Mouse (Mus musculus) midbrain, postnatal 0 days (tissue): ENCODE data around the gene Sept9. TPM values are rescaled to one million over a fixed set of nuclear protein-coding genes. Genes with fewer than 3 reads are reported as not detected.

Experiments
- ATAC-seq: fragments of 200-750 bp; cut with Nextera tagmentation; 2 replicates; pipeline ENCODE4 v1.8.0; 2017; ENCODE audit warnings: moderate number of reproducible peaks, mild to moderate bottlenecking, moderate TSS enrichment, moderate library complexity; ENCODE audit not compliant: low FRiP score
- DNase-seq: peaks from one replicate; pipeline ENCODE4 v3.0.0-alpha.2; 2015; ENCODE audit warnings: low spot score
- H3K27ac ChIP-seq: fragments of 300-500 bp; sonication (generic); 2 replicates; pipeline ENCODE4 v1.5.1; 2014; ENCODE audit warnings: low read depth, mild to moderate bottlenecking, low read length, mixed read lengths
- H3K27me3 ChIP-seq: fragments of 300-500 bp; sonication (generic); 2 replicates; pipeline ENCODE4 v1.6.1; 2014; ENCODE audit warnings: low read length, control low read depth, mixed read lengths; ENCODE audit not compliant: insufficient read depth
- H3K36me3 ChIP-seq: fragments of 300-500 bp; sonication (generic); 2 replicates; pipeline ENCODE4 v1.6.1; 2014; ENCODE audit warnings: low read length, control low read depth, mixed read lengths; ENCODE audit not compliant: insufficient read depth
- H3K4me1 ChIP-seq: fragments of 300-500 bp; sonication (generic); 2 replicates; pipeline ENCODE4 v1.6.1; 2014; ENCODE audit warnings: mild to moderate bottlenecking, control low read depth, antibody characterized with exemption, low read length, mixed read lengths; ENCODE audit not compliant: insufficient read depth
- H3K4me2 ChIP-seq: fragments of 300-500 bp; sonication (generic); 2 replicates; pipeline ENCODE4 v1.6.1; 2014; ENCODE audit warnings: low read depth, mild to moderate bottlenecking, low read length, mixed read lengths; ENCODE audit not compliant: poor library complexity, severe bottlenecking
- H3K4me3 ChIP-seq: fragments of 300-500 bp; sonication (generic); 2 replicates; pipeline ENCODE4 v1.5.1; 2014; ENCODE audit warnings: low read depth, mild to moderate bottlenecking, low read length, moderate library complexity
- H3K9ac ChIP-seq: fragments of 300-500 bp; sonication (generic); replicated peaks from 2 replicates; pipeline ENCODE4 v1.6.1; 2014; ENCODE audit warnings: mild to moderate bottlenecking, low read length, moderate library complexity, mixed read lengths; ENCODE audit not compliant: poor library complexity, severe bottlenecking
- H3K9me3 ChIP-seq: fragments of 300-500 bp; sonication (generic); 2 replicates; pipeline ENCODE4 v1.6.1; 2016; ENCODE audit warnings: low read length, control low read depth
- CTCF ChIP-seq: IDR thresholded peaks from 2 replicates; pipeline ENCODE4 v1.5.1; 2016; ENCODE audit warnings: antibody characterized with exemption, mild to moderate bottlenecking
- WGBS: fragments of 180-500 bp; shearing (Covaris S2); extraction: QIAGEN DNeasy Blood & Tissue Kit; methylation state at CpG from one replicate; pipeline ENCODE4 v1.1.7; 2014; 5-methylcytosine and 5-hydroxymethylcytosine counted together
- polyA plus RNA-seq: library from polyadenylated mRNA; unstranded; fragments of >200 nt; fragmentation: Nextera tagmentation; extraction: Ambion mirVana; gene quantifications from 2 replicates; pipeline ENCODE4 v1.2.1, GENCODE M21; 2015
- total RNA-seq: library from RNA; depleted of rRNA; stranded (reverse); fragments of >200 nt; gene quantifications from 2 replicates; pipeline ENCODE4 v1.2.3, GENCODE M21; 2014; rRNA removed

Gene Sept9
- total and polyA plus RNA-seq, 2 experiments from 2014 or later, result 95.3 to 105 TPM

GRCm38 (mm10) chr11:117407651-117408441 is 208.4 kb downstream of the Sept9 start:
- H3K4me2 ChIP-seq, result peak overlapping the region; percentile 44
- no peak for TF ChIP-seq CTCF
- peak; percentile 89 for DNase-seq
- peak overlapping the region; percentile 90 for H3K27ac ChIP-seq
- no peaks in the 10 kb centered on the region for H3K27me3 ChIP-seq
- H3K9me3 ChIP-seq, result no peaks in the 10 kb centered on the region
- H3K9ac ChIP-seq, result peak overlapping the region; percentile 39; the same call in 1 of the 2 replicates
- WGBS, result 1% methylated on average over 28 of the region's 28 CpGs
- peaks cover 31% of the 10 kb centered on the region for H3K4me1 ChIP-seq
- ATAC-seq, result peak; percentile 81
- no peaks in the 10 kb centered on the region for H3K36me3 ChIP-seq
- H3K4me3 ChIP-seq, result peak overlapping the region; percentile 0; the same call in 1 of the 2 replicates

- 6% methylated on average over 15 of the region's 16 CpGs for WGBS
- Histone ChIP-seq H3K9ac (peak overlapping the region; percentile 39; the same call in 1 of the 2 replicates), H3K9me3 (no peaks in the 10 kb centered on the region), H3K4me2 (peak overlapping the region; percentile 44), H3K27me3 (no peaks in the 10 kb centered on the region), H3K4me1 (peaks cover 31% of the 10 kb centered on the region), H3K4me3 (peak overlapping the region; percentile 0; the same call in 1 of the 2 replicates), H3K27ac (peak overlapping the region; percentile 90), H3K36me3 (no peaks in the 10 kb centered on the region)
- DNase-seq (peak; percentile 53), ATAC-seq (peak; percentile 53; the same call in 1 of the 2 replicates)
- TF ChIP-seq CTCF, result peak; percentile 38
These were observed 209.1 kb downstream of the Sept9 start for GRCm38 (mm10) chr11:117408442-117409031.

- H3K27ac ChIP-seq, result peak overlapping the region; percentile 90
- no peak for DNase-seq
- no peak overlapping the region for H3K4me2 ChIP-seq
- H3K9me3 ChIP-seq, result no peaks in the 10 kb centered on the region
- WGBS, result 44% methylated on average over 11 of the region's 11 CpGs
- H3K4me1 ChIP-seq, result peaks cover 31% of the 10 kb centered on the region
- H3K27me3 ChIP-seq, result no peaks in the 10 kb centered on the region
- no peak for TF ChIP-seq CTCF
- no peaks in the 10 kb centered on the region for H3K36me3 ChIP-seq
- H3K4me3 ChIP-seq, result no peak overlapping the region
- no peak for ATAC-seq
- H3K9ac ChIP-seq, result no peak overlapping the region
These were observed 209.9 kb downstream of the Sept9 start for GRCm38 (mm10) chr11:117409331-117409730.

DNA sequence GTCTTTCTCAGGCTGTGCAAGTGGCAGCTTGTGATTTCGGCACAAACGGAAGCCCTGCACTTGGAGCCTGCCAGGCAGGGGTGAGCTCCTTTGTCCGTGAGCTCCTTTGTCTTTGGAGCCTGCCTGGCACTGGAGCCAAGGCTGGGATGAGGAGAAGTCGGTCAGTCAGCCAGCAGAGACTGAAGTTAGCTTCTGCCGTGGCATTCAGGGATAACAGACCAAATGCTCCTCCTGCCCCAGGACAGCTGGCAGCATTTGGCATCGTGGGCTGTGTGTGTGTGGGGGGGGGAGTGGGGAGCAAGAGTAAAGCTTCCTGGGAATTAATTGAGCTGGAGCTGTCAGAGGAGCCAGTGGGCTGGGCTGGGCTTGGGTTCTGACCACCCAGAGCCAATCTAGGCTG is 210.6 kb downstream of the Sept9 start:
- Histone ChIP-seq H3K4me3 (no peak overlapping the region), H3K9ac (0 out of 2 replicates have a peak overlapping the region, but pooled peaks have one; percentile 24), H3K4me1 (peaks cover 35% of the 10 kb centered on the region), H3K27me3 (no peaks in the 10 kb centered on the region), H3K4me2 (no peak overlapping the region), H3K9me3 (no peaks in the 10 kb centered on the region), H3K36me3 (no peaks in the 10 kb centered on the region), H3K27ac (peak overlapping the region; percentile 90)
- DNase-seq, result peak; percentile 88
- no peak; the same call in 1 of the 2 replicates for ATAC-seq
- TF ChIP-seq CTCF, result no peak
- 0% methylated on average over 6 of the region's 6 CpGs for WGBS

DNA sequence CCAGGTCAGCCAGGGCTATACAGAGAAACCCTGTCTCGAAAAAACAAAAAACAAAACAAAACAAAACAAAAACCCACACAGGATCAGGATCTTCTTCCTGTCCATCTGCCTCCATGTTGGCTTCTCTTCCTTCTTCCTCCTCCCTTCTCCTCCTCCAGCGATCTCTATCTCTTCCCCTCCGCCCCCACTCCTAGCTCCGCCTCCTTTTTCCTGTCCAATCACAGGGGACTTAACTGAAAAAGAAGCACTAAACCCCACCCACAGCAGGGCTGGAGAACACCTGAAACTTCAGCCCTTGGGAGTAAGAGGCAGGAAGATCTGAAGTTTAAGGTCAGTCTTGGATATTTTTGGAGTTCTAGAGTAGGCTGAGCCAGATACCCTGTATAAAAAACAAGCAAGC is 212.2 kb downstream of the Sept9 start:
- no peak for TF ChIP-seq CTCF
- ATAC-seq, result no peak
- H3K9me3 ChIP-seq, result no peaks in the 10 kb centered on the region
- no peak overlapping the region for H3K4me2 ChIP-seq
- H3K4me3 ChIP-seq, result no peak overlapping the region
- 82% methylated on average over 4 of the region's 4 CpGs for WGBS
- H3K9ac ChIP-seq, result no peak overlapping the region
- H3K27ac ChIP-seq, result no peak overlapping the region
- no peak for DNase-seq
- H3K36me3 ChIP-seq, result no peaks in the 10 kb centered on the region
- H3K27me3 ChIP-seq, result no peaks in the 10 kb centered on the region
- H3K4me1 ChIP-seq, result peaks cover 38% of the 10 kb centered on the region

Other genes starting within 250 kb of the Sept9 start
- 63.5 and 71.1 TPM in 2 replicates for gene Sec14l1, start 84.5 kb upstream of the Sept9 start, total RNA-seq
- gene Sec14l1, start 84.5 kb upstream of the Sept9 start, polyA plus RNA-seq, result 48.0 and 49.2 TPM in 2 replicates